Mouse (Mus musculus): ENCODE data around the gene Smyd3.
A peak's percentile ranks its signal among the peaks of the same experiment; 100 is the strongest.

The Smyd3 gene

GRCm38 (mm10) chr1:179114833-179115495, 402.9 kb downstream of the Smyd3 start:
- no peak for DNase-seq (ENCODE audit: low read depth)

DNA sequence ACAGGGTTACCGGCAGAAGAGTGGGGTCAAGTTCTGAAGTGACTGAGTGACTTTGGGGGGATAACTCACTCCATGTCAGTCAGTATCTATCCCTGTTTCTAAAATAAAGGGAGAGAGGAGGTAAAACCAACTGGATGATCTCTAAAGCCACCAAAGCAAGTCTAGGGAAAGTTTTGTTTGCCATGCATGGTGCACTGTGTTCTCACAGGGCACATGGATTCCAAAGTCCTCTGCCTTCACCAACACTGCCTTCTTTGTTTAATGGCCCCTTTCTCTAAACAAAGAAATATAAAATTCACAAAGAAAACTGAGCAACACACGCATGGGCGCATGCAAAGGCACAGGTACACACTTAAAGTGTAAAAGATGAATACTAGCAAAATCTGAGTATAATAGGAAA, 403.5 kb downstream of the Smyd3 start:
- DNase-seq (ENCODE audit: low read depth): no peak

DNA sequence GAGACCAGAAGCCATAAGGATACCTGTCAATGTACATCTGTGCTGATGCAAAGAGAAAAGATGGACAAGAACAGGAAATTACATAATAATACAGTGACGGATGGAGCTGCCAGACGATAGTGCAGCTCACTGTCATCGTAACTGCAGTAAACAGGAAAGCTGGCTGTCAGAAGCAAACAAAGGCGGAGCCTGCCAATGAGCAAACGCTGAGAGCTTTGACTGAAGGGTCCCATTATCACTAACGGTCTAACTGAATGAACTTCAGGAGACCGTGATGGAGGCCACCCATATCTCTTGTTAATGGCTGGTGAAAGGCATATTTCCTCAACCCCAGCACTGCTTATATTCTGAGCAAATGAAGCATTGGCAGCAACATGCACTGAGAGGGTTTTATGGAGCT, 409.1 kb downstream of the Smyd3 start:
- no peak for DNase-seq (ENCODE audit: low read depth)

GRCm38 (mm10) chr1:179107761-179108694, 409.8 kb downstream of the Smyd3 start:
- no peak for DNase-seq (ENCODE audit: low read depth)

GRCm38 (mm10) chr1:179107211-179107610, 410.6 kb downstream of the Smyd3 start:
- DNase-seq (ENCODE audit: low read depth): no peak

DNA sequence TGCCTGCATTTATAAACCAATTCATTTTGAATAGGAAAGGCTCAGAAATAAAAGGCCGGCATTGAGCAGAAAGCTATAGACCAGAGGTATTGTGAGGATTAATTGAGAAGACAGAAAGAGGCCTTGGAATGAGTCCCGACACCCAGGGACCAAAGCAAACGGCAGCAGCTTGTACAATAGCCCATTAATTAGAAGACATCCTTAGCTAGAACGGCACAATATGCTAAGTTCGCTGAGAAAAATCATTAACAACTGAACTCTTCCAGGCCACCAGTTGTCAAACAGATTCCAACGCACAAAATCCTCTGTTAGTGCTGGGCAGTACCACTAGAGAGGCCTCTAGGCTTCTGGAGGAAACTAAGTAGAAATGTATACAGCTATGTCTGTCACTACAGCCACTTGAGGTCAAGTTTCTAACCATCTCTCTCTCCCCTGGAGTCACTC, 411.1 kb downstream of the Smyd3 start:
- no peak for DNase-seq (ENCODE audit: low read depth)

- DNase-seq (ENCODE audit: low read depth): no peak
Observed at GRCm38 (mm10) chr1:179106103-179106701, 411.6 kb downstream of the Smyd3 start.

GRCm38 (mm10) chr1:179104447-179104846, 413.4 kb downstream of the Smyd3 start:
- DNase-seq (ENCODE audit: low read depth): no peak

GRCm38 (mm10) chr1:179096993-179097392, 420.8 kb downstream of the Smyd3 start:
- no peak for DNase-seq (ENCODE audit: low read depth)

DNA sequence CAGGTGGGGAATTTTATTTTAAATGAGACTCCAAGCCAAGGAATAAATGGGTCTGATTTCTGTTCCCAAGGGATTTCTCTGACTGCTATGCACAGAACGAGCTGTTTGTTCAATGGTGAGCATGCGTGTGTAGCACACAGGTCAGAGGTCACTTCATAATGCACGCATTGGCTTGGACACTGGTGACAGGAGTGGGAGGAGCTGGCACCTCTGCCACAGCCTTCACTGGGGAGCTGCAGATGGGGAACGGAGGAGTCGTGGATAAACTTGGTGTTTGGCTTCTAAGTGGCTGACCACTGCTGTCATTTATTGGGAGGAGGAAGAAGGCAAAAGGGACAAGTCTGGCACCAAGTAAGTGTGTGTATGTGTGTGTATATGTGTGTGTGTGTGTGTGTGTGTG, 421.5 kb downstream of the Smyd3 start:
- no peak for DNase-seq (ENCODE audit: low read depth)

GRCm38 (mm10) chr1:179089174-179089573, 428.7 kb downstream of the Smyd3 start:
- DNase-seq (ENCODE audit: low read depth): no peak

GRCm38 (mm10) chr1:179087033-179087998, 430.5 kb downstream of the Smyd3 start:
- peak; percentile 59 for DNase-seq (ENCODE audit: low read depth)

DNA sequence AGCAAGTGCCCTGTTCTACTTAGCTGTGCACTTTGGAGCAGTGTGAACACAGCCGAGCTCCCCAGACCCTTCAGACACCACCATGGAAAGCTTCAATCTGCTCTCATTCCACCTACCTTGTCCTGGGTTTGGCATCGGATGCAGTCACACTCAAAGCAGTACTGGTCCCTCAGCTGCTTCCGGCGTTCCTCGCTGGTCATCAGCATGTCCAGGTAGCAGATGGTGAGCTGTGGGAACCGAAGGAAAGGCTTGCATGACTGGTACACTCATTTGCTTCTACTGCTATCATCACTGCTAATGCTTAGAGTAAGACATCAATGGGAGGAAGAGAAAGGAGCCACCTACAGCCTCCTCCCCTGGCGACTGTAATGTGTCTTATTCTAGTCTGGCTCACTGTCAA, 431.6 kb downstream of the Smyd3 start:
- DNase-seq (ENCODE audit: low read depth): no peak

DNA sequence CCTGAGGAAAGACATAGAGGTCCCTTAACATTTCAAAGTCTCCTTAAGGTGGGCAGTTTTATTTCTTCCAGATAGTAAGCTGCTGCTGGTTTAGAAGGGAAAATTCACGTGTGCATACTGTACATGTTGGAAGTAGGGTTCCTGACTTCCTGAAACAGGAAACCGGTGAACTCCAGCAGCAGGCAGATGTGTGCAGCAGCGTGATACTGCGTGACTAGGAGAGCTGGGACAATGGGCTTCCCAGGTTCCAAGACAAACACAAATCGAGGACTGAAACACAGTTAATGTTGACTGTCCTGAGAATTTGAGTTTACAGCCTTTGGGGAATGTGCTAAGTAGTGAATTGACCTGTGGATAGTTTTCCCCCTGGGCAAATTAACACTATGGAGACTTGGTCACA, 434.7 kb downstream of the Smyd3 start:
- DNase-seq (ENCODE audit: low read depth): no peak

DNA sequence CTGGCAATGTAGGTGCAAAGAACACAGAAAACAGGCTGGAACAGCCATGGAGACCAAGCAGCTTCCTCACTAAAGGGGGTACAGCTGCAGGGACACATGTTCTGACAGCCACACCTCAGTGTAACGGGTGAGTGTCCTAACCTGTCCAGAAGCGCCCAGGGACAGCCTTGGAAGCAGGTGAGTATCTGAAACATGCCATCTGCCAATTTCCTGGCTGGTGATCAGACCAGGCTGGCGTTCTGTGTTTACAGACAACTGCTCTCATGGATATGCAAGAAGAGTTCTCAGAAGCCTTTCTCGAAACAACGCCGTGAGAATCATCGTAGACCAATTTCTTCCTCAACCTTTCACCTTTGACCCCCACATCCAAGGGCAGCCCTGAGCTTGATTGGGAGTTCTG, 444.0 kb downstream of the Smyd3 start:
- DNase-seq (ENCODE audit: low read depth): no peak

DNA sequence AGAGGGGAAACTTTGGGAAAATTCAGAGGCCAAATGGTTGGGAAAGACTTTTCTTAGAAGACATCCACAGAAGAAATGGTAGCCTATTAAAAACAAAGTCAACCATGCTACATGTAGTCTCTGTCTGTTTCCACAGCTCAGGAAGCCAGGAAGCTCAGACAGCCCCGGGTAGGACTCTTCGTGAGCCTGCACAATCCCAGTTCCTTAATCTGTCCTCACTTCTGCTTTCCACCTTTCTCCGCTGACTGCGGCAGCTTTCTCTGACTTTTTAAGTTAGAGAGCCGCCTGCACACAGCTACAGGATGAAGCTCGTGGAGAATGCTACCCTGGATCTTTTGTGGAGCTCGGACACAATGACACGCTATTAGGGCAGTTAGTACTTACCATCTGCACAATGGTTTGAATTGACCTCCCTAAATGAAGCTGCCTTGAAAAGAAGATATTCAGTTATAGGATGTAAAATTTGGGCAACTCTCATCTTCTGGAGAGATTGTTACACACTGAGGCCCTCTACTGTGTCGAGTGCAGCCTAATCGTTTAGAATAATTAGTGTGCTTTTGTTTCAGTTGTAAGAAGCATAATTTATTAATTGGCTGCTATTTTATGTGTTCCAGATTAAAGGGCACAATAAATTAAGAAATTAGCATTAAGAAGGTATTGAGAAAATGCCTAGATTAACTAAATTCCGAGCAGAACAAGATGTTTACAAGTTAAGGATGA, 444.7 kb downstream of the Smyd3 start:
- DNase-seq (ENCODE audit: low read depth): no peak

GRCm38 (mm10) chr1:179072406-179072805, 445.4 kb downstream of the Smyd3 start:
- no peak for DNase-seq (ENCODE audit: low read depth)

- DNase-seq (ENCODE audit: low read depth): no peak
Observed at GRCm38 (mm10) chr1:179068990-179069389, 448.9 kb downstream of the Smyd3 start.

GRCm38 (mm10) chr1:179065294-179065601, 452.6 kb downstream of the Smyd3 start:
- no peak for DNase-seq (ENCODE audit: low read depth)

DNA sequence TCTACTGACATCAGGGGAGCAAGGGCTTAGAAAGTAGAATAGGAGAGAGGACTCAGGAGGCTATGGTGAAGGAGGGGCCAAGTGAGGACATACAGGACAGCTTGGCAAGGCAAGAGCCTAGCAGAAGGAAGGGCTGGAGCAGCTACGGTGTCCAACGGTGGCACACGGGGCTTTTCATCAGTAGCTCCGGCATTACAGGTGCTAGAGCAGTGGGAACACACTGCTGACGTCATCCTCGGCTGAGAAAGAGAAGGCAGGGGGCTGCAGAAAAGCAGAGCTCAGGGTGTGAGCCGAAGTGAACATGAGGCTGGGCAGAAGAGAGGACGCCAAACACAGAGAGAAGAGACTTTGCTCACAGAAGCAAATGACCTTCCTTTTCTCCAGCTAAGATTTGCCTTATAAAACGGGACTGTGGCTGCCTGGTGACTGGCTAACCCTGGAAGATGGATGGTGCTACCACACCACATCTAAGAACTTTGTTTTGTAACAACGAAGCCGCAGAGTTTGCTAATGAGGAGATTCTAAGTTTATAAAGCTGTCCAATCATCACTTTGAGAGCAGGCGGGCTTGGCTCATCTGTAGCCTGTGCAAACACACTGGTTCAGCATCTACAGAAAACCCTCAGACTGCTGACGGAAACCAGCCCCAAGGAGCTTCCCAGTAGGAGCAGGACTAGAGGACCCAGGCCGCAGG, 453.1 kb downstream of the Smyd3 start:
- no peak for DNase-seq (ENCODE audit: low read depth)

DNA sequence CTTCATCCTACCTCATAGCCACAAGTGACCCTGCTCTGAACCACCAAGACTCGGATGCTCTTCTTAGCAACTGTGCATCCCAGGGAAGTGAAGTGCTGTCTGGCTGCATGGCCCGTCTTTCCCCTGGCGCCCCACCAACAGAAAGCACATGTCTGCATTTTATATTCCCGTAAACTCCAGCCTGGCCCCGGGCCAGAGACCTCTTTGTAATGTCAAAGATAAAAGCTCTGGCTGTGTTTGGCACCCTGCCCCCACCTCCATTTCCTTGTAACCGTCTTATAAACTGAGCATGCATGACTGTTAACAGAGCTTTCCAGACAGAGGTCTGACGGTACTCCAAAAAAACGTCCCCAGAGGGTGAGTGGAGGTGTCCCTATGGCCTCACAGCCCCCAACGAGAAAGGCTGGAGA, 456.1 kb downstream of the Smyd3 start:
- DNase-seq (ENCODE audit: low read depth): no peak
